Mouse (Mus musculus): ENCODE results near the gene Fabp7. TPM values are rescaled to one million over a fixed set of nuclear protein-coding genes. Genes with fewer than 3 reads are reported as not detected.

Fabp7 gene
- polyA plus RNA-seq, 1 experiment from 2014 or later = 1,857 TPM

- Histone ChIP-seq H3K9ac (peak overlapping the region; percentile 40), H3K4me1 (peaks cover 16% of the 10 kb centered on the region), H3K4me3 (no peak overlapping the region), H3K9me3 (no peaks in the 10 kb centered on the region), H3K27me3 (replicated peaks) (no peaks in the 10 kb centered on the region), H3K4me2 (replicated peaks) (peak overlapping the region; percentile 56), H3K27ac (peak overlapping the region; percentile 75), H3K36me3 (no peaks in the 10 kb centered on the region)
- ATAC-seq (ENCODE audit: low FRiP score, low read depth) = peak; percentile 69
- WGBS = 19% methylated on average over 13 of the region's 13 CpGs
Observed at GRCm38 (mm10) chr10:57783289-57784130, 1.2 kb upstream of the Fabp7 start.

DNA sequence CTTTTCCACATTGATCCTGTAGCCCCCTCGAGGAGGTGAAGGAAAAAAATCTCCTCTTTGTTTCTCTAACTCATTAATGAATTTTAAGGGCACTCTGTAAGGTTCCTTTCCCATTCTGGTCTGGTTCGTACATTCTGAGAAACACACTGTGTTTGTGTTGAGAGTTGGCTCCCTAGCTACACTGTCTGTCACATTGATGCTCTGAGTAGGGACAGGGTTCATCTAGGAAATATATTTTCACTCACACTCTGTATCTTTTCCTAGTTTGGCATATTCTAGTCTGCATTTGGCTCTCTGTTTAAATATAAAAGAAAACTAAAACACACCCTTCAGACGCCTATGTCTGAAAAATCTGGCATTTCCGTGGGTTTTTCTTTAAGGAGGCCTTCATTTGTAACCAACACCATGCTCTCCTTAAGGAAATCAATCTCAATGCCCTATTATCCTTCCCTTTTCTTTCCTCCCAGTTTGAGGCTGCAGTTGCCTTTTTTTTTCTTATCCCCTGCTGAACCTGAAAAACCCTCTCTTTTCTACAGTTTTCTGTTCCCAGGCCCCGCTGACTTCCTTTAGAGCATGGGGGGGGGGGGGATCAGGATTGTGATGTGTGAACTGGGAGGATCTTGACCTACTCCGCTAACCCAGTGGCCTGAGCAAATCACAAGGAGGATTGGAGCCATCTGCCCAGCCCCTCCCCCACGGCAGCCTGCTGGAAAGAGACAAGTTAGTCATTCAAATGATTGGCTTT lies 378 bp upstream of the Fabp7 start:
- Histone ChIP-seq H3K9me3 (no peaks in the 10 kb centered on the region), H3K4me1 (peaks cover 16% of the 10 kb centered on the region), H3K36me3 (no peaks in the 10 kb centered on the region), H3K9ac (peak overlapping the region; percentile 71; the same call in 1 of the 2 replicates), H3K27me3 (replicated peaks) (no peaks in the 10 kb centered on the region), H3K4me3 (peak overlapping the region; percentile 49), H3K27ac (peak overlapping the region; percentile 75), H3K4me2 (replicated peaks) (peak overlapping the region; percentile 56)
- WGBS = 5% methylated on average over 7 of the region's 7 CpGs
- ATAC-seq (ENCODE audit: low FRiP score, low read depth) = peak; percentile 91

GRCm38 (mm10) chr10:57785552-57785951 lies 871 bp downstream of the Fabp7 start:
- no peaks in the 10 kb centered on the region for H3K9me3 ChIP-seq
- peak overlapping the region; percentile 71 for H3K9ac ChIP-seq
- 29% methylated on average over 2 of the region's 2 CpGs for WGBS
- H3K4me3 ChIP-seq = peak overlapping the region; percentile 49
- ATAC-seq (ENCODE audit: low FRiP score, low read depth) = no peak
- peaks cover 7% of the 10 kb centered on the region for H3K36me3 ChIP-seq
- peaks cover 16% of the 10 kb centered on the region for H3K4me1 ChIP-seq
- H3K27me3 ChIP-seq (replicated peaks) = no peaks in the 10 kb centered on the region
- peak overlapping the region; percentile 75 for H3K27ac ChIP-seq
- peak overlapping the region; percentile 56 for H3K4me2 ChIP-seq (replicated peaks)

DNA sequence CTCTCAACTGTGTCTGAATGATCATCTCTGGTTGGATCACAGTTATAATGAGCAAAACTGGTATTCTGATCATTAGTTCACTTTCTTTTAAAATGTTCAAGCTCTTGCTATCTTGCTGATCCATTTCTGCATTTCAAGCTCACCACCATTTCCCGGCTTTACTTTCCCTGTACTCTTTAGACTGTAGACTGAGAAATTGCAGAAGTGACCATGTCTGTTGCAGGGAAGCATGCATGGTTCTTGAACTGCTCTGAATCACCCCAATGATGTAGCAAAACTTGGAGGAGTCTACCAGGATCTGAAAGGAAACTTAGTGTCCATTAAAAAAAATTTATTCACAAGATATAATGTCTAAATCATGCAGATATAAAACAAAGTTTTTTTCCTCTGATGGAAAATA lies 8.3 kb downstream of the Fabp7 start:
- Histone ChIP-seq H3K27ac (no peak overlapping the region), H3K4me1 (peaks cover 18% of the 10 kb centered on the region; the same call in 1 of the 2 replicates), H3K27me3 (replicated peaks) (no peaks in the 10 kb centered on the region), H3K36me3 (peaks cover 25% of the 10 kb centered on the region), H3K9ac (no peak overlapping the region), H3K4me2 (replicated peaks) (no peak overlapping the region), H3K9me3 (peaks cover 12% of the 10 kb centered on the region; the same call in 1 of the 2 replicates), H3K4me3 (no peak overlapping the region)
- no peak for ATAC-seq (ENCODE audit: low FRiP score, low read depth)
- WGBS = 100% methylated on average over 1 of the region's 1 CpGs

DNA sequence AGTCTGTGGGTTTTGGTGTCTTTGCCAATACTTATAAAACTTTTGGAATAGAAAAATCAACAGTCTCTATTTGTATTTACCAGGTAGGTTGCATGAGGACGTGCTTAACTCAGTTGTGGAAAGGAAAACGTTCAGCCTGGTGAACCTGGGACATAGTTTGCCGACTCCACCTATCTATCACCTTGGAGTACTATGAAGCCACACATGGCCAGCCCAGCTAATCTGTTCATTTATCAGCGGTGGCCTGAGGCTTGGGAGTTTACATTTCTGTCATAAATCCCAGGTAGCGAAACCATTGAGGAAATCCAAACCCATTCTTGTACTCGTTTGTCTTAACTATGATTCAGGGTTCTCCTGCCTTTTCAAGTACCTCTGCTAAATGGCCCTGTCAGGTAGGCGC lies 9.3 kb downstream of the Fabp7 start, which contains the start of gene Smpdl3a:
TSS of gene Smpdl3a (plus strand) at position 318 of the 400 bp plus-strand sequence.
- Histone ChIP-seq H3K9me3 (peaks cover 12% of the 10 kb centered on the region; the same call in 1 of the 2 replicates), H3K36me3 (peaks cover 25% of the 10 kb centered on the region), H3K4me3 (peak within 1 kb of the TSS; percentile 58), H3K4me1 (peaks cover 18% of the 10 kb centered on the region; the same call in 1 of the 2 replicates), H3K4me2 (replicated peaks) (peak within 1 kb of the TSS; percentile 95), H3K27me3 (replicated peaks) (no peaks in the 10 kb centered on the region), H3K27ac (peak within 1 kb of the TSS; percentile 17; the same call in 1 of the 2 replicates), H3K9ac (peak within 1 kb of the TSS; percentile 74)
- 83% methylated on average over 7 of the region's 7 CpGs for WGBS
- ATAC-seq (ENCODE audit: low FRiP score, low read depth) = no peak

DNA sequence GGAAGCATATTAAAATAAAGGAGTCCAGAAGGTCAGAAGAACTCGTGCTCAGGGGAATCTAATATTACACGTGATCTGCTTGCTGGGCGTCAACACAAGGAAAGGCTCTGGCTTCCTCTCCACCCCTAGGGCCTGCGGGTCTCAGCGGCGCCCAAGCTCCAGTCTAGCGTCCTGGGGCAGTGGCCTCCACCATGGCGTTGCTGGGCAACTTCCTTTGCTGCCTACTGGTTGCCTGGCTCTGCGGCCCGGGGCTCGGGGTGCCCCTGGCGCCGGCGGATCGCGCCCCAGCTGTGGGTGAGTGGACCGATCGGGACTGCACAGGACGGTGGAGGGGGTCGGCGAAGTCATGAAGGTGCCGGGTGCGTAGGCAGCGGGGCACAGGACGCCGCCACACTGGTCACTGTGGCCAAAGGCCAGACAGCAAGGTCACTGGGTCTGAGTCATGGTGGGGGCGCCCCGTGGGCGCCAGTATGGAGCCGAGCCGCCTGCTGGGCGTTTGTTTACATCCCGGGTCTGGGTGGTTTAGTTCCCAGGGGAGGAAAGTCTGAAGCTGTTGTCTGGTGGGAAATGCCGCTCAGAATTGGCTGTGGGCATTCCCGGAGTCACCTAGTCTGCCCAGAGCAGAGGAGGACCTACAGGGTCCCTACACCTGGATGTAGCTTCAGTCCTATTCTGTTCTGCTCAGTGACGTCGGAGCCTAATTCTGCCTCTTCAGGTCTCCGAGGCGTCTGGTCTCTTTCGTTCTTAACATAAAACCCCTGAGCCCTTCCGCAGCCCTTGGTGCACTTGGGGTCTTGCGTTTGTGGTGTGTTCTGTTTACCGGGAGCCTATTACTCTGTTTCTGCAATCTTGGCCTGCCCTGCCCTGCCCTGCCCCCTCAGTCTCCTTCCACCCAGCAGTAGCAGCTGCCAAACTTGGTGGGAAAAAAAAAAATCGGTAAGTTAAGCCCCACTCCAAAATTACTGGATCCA lies 10.1 kb downstream of the Fabp7 start:
- Histone ChIP-seq H3K4me1 (peaks cover 18% of the 10 kb centered on the region; the same call in 1 of the 2 replicates), H3K36me3 (peaks cover 25% of the 10 kb centered on the region), H3K9ac (peak overlapping the region; percentile 74), H3K27me3 (replicated peaks) (no peaks in the 10 kb centered on the region), H3K9me3 (peaks cover 12% of the 10 kb centered on the region; the same call in 1 of the 2 replicates), H3K4me2 (replicated peaks) (peak overlapping the region; percentile 95), H3K27ac (peak overlapping the region; percentile 17; the same call in 1 of the 2 replicates), H3K4me3 (peak overlapping the region; percentile 58)
- 2% methylated on average over 44 of the region's 44 CpGs for WGBS
- ATAC-seq (ENCODE audit: low FRiP score, low read depth) = peak; percentile 79

DNA sequence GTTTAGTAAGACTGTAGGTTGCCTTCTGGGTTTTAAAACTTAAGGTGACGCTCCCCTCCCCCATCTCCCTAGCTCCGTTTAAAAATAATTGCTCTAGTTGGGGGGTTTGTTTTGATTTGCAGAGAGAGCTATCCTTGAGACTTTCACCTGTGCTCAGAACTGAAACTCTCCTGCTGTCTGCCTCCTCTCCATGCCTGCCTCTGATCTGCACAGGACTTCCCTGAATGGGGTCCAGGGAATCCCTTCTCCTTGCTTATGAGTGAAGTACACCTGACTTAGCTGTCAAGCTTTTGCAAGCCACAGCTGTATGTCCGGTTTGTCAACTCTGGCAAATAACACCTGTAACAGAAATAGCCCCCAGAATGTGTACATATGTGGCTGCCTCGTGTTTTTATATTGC lies 10.9 kb downstream of the Fabp7 start:
- Histone ChIP-seq H3K9ac (no peak overlapping the region), H3K4me2 (replicated peaks) (peak overlapping the region; percentile 95), H3K9me3 (peaks cover 12% of the 10 kb centered on the region; the same call in 1 of the 2 replicates), H3K27me3 (replicated peaks) (no peaks in the 10 kb centered on the region), H3K4me3 (peak overlapping the region; percentile 58; the same call in 1 of the 2 replicates), H3K4me1 (peaks cover 18% of the 10 kb centered on the region; the same call in 1 of the 2 replicates), H3K36me3 (peaks cover 18% of the 10 kb centered on the region; the same call in 1 of the 2 replicates), H3K27ac (no peak overlapping the region)
- ATAC-seq (ENCODE audit: low FRiP score, low read depth) = no peak
- 44% methylated on average over 4 of the region's 4 CpGs for WGBS

GRCm38 (mm10) chr10:57796057-57796456 lies 11.4 kb downstream of the Fabp7 start:
- Histone ChIP-seq H3K27me3 (replicated peaks) (no peaks in the 10 kb centered on the region), H3K27ac (no peak overlapping the region), H3K9ac (no peak overlapping the region), H3K4me1 (peaks cover 18% of the 10 kb centered on the region; the same call in 1 of the 2 replicates), H3K4me3 (no peak overlapping the region), H3K4me2 (replicated peaks) (peak overlapping the region; percentile 95; the same call in 1 of the 2 replicates), H3K9me3 (peaks cover 12% of the 10 kb centered on the region; the same call in 1 of the 2 replicates), H3K36me3 (peaks cover 17% of the 10 kb centered on the region; the same call in 1 of the 2 replicates)
- ATAC-seq (ENCODE audit: low FRiP score, low read depth) = no peak; the same call in 1 of the 2 replicates
- 53% methylated on average over 4 of the region's 4 CpGs for WGBS

- Histone ChIP-seq H3K9me3 (no peaks in the 10 kb centered on the region), H3K4me3 (no peak overlapping the region), H3K4me1 (peaks cover 16% of the 10 kb centered on the region; the same call in 1 of the 2 replicates), H3K9ac (no peak overlapping the region), H3K4me2 (replicated peaks) (no peak overlapping the region), H3K36me3 (peaks cover 11% of the 10 kb centered on the region; the same call in 1 of the 2 replicates), H3K27me3 (replicated peaks) (no peaks in the 10 kb centered on the region), H3K27ac (no peak overlapping the region)
- 89% methylated on average over 1 of the region's 1 CpGs for WGBS
- no peak for ATAC-seq (ENCODE audit: low FRiP score, low read depth)
Observed at GRCm38 (mm10) chr10:57799486-57799885, 14.8 kb downstream of the Fabp7 start.

DNA sequence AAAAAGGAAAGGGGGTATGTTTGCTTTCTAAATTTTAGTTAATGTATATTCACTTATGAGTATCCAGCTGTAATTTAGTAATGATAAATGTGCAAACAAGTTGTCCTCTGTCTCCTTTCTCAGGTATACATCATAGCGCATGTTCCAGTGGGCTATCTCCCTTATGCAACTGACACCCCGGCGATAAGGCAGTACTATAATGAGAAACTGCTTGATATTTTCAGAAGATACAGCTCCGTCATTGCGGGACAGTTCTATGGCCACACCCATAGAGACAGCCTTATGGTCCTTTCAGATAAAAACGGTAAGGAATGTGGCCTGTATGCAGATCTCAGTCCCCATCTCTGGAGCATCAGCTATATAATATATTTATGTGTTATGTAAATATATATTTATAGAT lies 23.1 kb downstream of the Fabp7 start:
- Histone ChIP-seq H3K4me1 (no peaks in the 10 kb centered on the region), H3K27ac (no peak overlapping the region), H3K9me3 (no peaks in the 10 kb centered on the region), H3K4me3 (no peak overlapping the region), H3K27me3 (replicated peaks) (no peaks in the 10 kb centered on the region), H3K4me2 (replicated peaks) (no peak overlapping the region), H3K36me3 (peaks cover 30% of the 10 kb centered on the region; the same call in 1 of the 2 replicates), H3K9ac (no peak overlapping the region)
- ATAC-seq (ENCODE audit: low FRiP score, low read depth) = no peak
- WGBS = 96% methylated on average over 6 of the region's 6 CpGs
